Mouse (Mus musculus): Measurements from ENCODE around the gene Dnah2.

DNA sequence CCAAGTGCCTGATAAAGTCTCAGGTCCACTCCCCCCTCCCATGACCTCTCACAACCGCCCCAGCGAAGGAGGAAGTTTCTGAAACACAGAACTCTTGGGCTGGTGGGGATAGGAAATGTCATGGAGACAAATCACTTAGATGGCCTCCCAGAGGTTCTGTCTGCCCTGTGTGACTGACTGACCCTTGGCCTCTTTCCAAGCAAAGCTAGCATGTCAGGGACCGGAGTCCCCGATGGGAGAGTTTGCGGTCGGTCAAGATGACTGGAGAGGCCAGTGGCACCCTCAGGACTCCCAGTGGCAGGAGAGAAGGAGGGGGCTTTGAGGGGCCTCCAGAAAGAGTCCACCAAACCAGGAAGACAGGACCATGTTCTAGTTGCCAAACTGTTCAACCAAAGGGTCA lies 9.8 kb upstream of the Dnah2 start:
- TF ChIP-seq POLR2A (IDR thresholded peaks at IDR 0.05; ENCODE audit: borderline replicate concordance, control insufficient read depth, low read depth, low read length) (no peak), CTCF (IDR thresholded peaks at IDR 0.05; ENCODE audit: control insufficient read depth, insufficient read depth, low read length) (no peak)
